Mouse (Mus musculus): ENCODE results near the gene Pacsin2. TPM values are rescaled to one million over a fixed set of nuclear protein-coding genes. Genes with fewer than 3 reads are reported as not detected.

The Pacsin2 gene
- polyA plus RNA-seq, 1 experiment from 2014 or later, result 53.0 TPM

DNA sequence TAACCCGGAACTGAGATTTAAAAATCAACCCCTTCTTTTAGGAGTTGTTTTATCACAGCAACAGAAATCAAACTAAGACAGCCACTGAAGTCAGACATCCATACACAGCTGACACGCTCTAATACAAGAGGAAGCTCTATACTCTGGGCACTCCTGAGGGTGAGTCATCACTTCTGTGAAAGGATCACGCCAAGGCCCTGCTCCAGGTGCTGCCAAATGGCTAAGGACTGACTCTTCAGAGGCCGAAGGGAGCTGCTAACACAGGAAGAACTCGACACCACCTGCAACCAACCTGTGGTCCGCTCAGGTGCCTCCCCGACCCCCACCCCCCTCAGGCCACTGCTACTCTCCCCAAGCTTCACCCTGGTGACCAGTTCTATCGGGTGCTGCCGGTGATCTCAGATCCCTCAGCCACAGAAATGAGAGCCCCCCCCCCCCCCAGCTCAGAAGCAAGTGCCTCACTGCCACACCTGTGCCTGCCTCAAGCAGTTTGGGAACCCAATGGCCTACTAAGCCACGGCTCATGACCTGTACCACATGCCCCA lies 34.9 kb upstream of the Pacsin2 start:
- Histone ChIP-seq H3K4me2 (ENCODE audit: low read length) (no peak overlapping the region), H3K27me3 (ENCODE audit: control insufficient read depth, insufficient read depth, low read length) (no peaks in the 10 kb centered on the region), H3K36me3 (ENCODE audit: control insufficient read depth, insufficient read depth, low read length) (peaks cover 52% of the 10 kb centered on the region), H3K9ac (ENCODE audit: low read length) (no peak overlapping the region), H3K4me1 (ENCODE audit: control insufficient read depth in 2 of 2, insufficient read depth in 2 of 2, low read length in 2 of 2) (no peaks in the 10 kb centered on the region; a peak in 1 of 4 replicates), H3K4me3 (ENCODE audit: control insufficient read depth in 1 of 2, insufficient read depth in 1 of 2, low read depth in 1 of 2, low read length in 2 of 2) (no peak overlapping the region), H3K9me3 (ENCODE audit: control insufficient read depth, low read length) (no peaks in the 10 kb centered on the region), H3K27ac (replicated peaks in 1 of 2; ENCODE audit: control insufficient read depth in 1 of 2, insufficient read depth in 1 of 2, low read depth in 2 of 2, low read length in 2 of 2) (no peak overlapping the region)
- no peak for ATAC-seq (ENCODE audit: insufficient number of reproducible peaks, insufficient read depth, low FRiP score, low read depth)
- 88% methylated on average over 10 of the region's 10 CpGs for WGBS

DNA sequence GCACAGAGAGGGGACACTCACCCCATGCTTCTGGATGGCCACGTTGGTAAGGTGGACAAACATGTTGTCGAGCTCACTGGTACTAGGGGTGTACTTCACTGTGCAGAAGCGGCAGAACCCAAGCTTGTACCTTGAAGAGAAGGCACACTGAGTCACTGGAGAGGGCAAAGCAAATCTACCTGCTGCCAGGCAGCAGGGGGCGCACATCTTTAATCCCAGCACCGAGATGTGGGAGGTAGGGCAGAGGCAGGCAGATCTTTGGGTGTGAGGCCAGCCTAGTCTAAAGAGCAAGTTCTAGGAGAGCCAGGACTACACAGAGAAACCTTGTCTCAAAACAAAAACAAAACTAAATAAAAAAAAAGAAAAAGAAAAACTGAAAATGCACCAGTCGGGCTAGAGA lies 32.9 kb upstream of the Pacsin2 start:
- 84% methylated on average over 6 of the region's 6 CpGs for WGBS
- H3K4me2 ChIP-seq (ENCODE audit: low read length), result no peak overlapping the region
- H3K27me3 ChIP-seq (ENCODE audit: control insufficient read depth, insufficient read depth, low read length), result no peaks in the 10 kb centered on the region
- H3K36me3 ChIP-seq (ENCODE audit: control insufficient read depth, insufficient read depth, low read length), result peaks cover 53% of the 10 kb centered on the region
- no peaks in the 10 kb centered on the region for H3K9me3 ChIP-seq (ENCODE audit: control insufficient read depth, low read length)
- H3K9ac ChIP-seq (ENCODE audit: low read length), result no peak overlapping the region
- H3K27ac ChIP-seq (replicated peaks in 1 of 2; ENCODE audit: control insufficient read depth in 1 of 2, insufficient read depth in 1 of 2, low read depth in 2 of 2, low read length in 2 of 2), result no peak overlapping the region
- ATAC-seq (ENCODE audit: insufficient number of reproducible peaks, insufficient read depth, low FRiP score, low read depth), result no peak
- H3K4me3 ChIP-seq (ENCODE audit: control insufficient read depth in 1 of 2, insufficient read depth in 1 of 2, low read depth in 1 of 2, low read length in 2 of 2), result no peak overlapping the region
- H3K4me1 ChIP-seq (ENCODE audit: control insufficient read depth in 2 of 2, insufficient read depth in 2 of 2, low read length in 2 of 2), result no peaks in the 10 kb centered on the region; a peak in 1 of 4 replicates

DNA sequence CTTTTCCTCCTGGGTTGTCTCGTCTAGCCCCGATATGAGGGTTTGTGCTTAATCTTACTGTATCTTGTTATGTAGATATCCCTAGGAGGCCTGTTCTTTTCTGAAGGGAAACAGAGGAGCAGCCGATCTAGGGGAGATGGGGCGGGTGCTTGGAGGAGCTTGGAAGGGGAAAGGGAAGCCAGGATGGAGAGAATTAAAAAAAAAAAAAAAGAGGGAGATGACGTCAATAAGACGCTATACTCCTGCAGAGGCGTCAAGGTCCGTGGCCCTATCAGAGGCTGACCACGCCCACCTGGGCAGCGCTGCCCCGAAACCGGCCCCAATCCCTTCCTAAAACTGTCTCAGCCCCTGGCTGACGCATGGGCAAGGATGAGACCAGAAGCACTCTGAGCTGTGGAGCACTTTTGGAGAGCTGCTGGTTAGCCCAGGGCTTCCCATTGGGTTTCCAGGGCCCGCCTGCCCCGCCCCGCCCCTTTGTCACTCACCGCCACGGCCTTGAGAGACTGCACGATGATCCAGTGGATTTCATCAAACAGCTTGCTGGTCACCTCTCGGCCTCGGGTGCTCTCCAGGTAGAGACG lies 31.5 kb upstream of the Pacsin2 start:
- no peaks in the 10 kb centered on the region for H3K9me3 ChIP-seq (ENCODE audit: control insufficient read depth, low read length)
- H3K4me3 ChIP-seq (ENCODE audit: control insufficient read depth in 1 of 2, insufficient read depth in 1 of 2, low read depth in 1 of 2, low read length in 2 of 2), result no peak overlapping the region
- H3K4me1 ChIP-seq (ENCODE audit: control insufficient read depth in 2 of 2, insufficient read depth in 2 of 2, low read length in 2 of 2), result peaks cover 0 to 2% of the 10 kb centered on the region in 2 experiments; a peak in 2 of 4 replicates
- H3K9ac ChIP-seq (ENCODE audit: low read length), result no peak overlapping the region
- 54% methylated on average over 22 of the region's 22 CpGs for WGBS
- H3K27me3 ChIP-seq (ENCODE audit: control insufficient read depth, insufficient read depth, low read length), result no peaks in the 10 kb centered on the region
- ATAC-seq (ENCODE audit: insufficient number of reproducible peaks, insufficient read depth, low FRiP score, low read depth), result no peak
- H3K4me2 ChIP-seq (ENCODE audit: low read length), result peak overlapping the region; percentile 30
- H3K27ac ChIP-seq (replicated peaks in 1 of 2; ENCODE audit: control insufficient read depth in 1 of 2, insufficient read depth in 1 of 2, low read depth in 2 of 2, low read length in 2 of 2), result no peak overlapping the region
- H3K36me3 ChIP-seq (ENCODE audit: control insufficient read depth, insufficient read depth, low read length), result peaks cover 56% of the 10 kb centered on the region

DNA sequence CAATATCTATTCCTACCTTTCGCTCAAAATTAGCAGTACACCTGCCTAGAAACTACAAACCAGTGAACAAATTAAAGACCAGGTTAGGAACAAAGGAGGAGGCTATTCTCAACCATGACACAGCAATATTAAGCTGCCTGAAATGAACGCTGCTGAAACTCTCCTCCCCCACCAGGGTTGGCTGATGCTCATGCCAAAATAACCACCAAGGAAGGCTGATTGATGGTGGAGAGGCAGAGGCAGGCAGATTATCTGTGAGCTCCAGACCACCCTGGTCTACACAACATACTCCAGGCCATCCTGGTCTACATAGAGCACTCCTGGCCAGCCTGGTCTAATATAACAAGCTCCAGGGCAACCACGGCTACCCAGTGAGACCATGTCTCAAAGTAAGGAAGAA lies 30.8 kb upstream of the Pacsin2 start:
- no peak overlapping the region for H3K27ac ChIP-seq (replicated peaks in 1 of 2; ENCODE audit: control insufficient read depth in 1 of 2, insufficient read depth in 1 of 2, low read depth in 2 of 2, low read length in 2 of 2)
- H3K4me2 ChIP-seq (ENCODE audit: low read length), result no peak overlapping the region
- no peak overlapping the region for H3K9ac ChIP-seq (ENCODE audit: low read length)
- peaks cover 0 to 2% of the 10 kb centered on the region in 2 experiments; a peak in 2 of 4 replicates for H3K4me1 ChIP-seq (ENCODE audit: control insufficient read depth in 2 of 2, insufficient read depth in 2 of 2, low read length in 2 of 2)
- 89% methylated on average over 3 of the region's 3 CpGs for WGBS
- no peaks in the 10 kb centered on the region for H3K27me3 ChIP-seq (ENCODE audit: control insufficient read depth, insufficient read depth, low read length)
- H3K4me3 ChIP-seq (ENCODE audit: control insufficient read depth in 1 of 2, insufficient read depth in 1 of 2, low read depth in 1 of 2, low read length in 2 of 2), result no peak overlapping the region
- H3K36me3 ChIP-seq (ENCODE audit: control insufficient read depth, insufficient read depth, low read length), result peaks cover 61% of the 10 kb centered on the region
- no peaks in the 10 kb centered on the region for H3K9me3 ChIP-seq (ENCODE audit: control insufficient read depth, low read length)
- no peak for ATAC-seq (ENCODE audit: insufficient number of reproducible peaks, insufficient read depth, low FRiP score, low read depth)

DNA sequence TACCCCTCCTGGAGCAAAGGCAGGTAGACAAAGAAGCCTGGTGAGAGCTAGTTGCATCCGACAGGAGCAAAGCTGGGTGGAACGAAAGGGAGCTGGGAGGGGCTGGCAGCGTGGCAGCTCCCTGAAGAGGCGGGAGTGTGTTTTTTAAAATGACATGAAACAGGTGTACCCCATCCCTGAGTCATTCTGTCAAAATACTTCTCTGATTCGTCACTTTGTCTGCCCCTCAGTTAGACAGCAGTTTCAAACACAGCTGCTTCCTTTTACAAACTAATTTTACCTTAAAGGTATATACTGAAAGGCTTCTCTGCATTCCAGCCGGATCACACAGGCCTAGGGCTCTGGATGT lies 30.1 kb upstream of the Pacsin2 start:
- H3K4me3 ChIP-seq (ENCODE audit: control insufficient read depth in 1 of 2, insufficient read depth in 1 of 2, low read depth in 1 of 2, low read length in 2 of 2), result no peak overlapping the region
- H3K27me3 ChIP-seq (ENCODE audit: control insufficient read depth, insufficient read depth, low read length), result no peaks in the 10 kb centered on the region
- H3K4me2 ChIP-seq (ENCODE audit: low read length), result no peak overlapping the region
- ATAC-seq (ENCODE audit: insufficient number of reproducible peaks, insufficient read depth, low FRiP score, low read depth), result no peak
- 80% methylated on average over 6 of the region's 6 CpGs for WGBS
- no peak overlapping the region for H3K9ac ChIP-seq (ENCODE audit: low read length)
- no peaks in the 10 kb centered on the region for H3K9me3 ChIP-seq (ENCODE audit: control insufficient read depth, low read length)
- peaks cover 2 to 3% of the 10 kb centered on the region in 2 experiments; a peak in 3 of 4 replicates for H3K4me1 ChIP-seq (ENCODE audit: control insufficient read depth in 2 of 2, insufficient read depth in 2 of 2, low read length in 2 of 2)
- peaks cover 57% of the 10 kb centered on the region for H3K36me3 ChIP-seq (ENCODE audit: control insufficient read depth, insufficient read depth, low read length)
- no peak overlapping the region for H3K27ac ChIP-seq (replicated peaks in 1 of 2; ENCODE audit: control insufficient read depth in 1 of 2, insufficient read depth in 1 of 2, low read depth in 2 of 2, low read length in 2 of 2)

DNA sequence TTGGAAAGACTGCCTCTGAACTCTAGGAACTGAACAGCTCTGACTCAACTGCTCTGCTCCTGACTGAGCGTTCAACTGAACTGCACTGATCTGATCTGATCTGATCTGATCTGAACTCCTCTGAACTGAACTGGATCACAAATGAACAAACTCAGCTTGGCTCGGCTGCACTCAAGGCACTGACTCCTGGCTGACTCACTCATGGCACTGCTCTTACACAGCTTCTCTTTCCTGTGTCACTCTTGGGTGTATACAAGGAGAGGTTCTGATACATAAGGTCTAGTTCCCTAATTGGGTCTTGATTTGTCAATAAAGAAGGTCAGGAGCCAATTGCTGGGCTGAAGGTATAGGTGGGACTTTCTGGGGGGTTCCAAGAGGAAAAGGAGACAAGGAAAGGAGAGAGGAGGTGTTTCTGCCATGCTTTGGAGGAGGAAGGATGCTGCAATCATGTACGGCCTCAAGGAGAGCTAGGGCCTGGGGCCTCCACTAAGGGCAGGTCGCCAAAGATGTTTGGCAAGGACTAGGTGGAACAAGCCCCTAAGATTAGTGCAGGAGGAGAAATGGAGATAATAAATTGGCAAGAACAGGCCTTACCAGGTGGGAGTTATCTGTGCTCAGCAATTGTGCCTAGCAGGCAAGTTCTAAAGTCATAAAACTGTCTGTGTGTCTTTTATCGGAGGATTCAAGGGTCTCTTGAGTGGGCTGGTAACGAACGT lies 29.6 kb upstream of the Pacsin2 start:
- Histone ChIP-seq H3K9me3 (ENCODE audit: control insufficient read depth, low read length) (no peaks in the 10 kb centered on the region), H3K27ac (replicated peaks in 1 of 2; ENCODE audit: control insufficient read depth in 1 of 2, insufficient read depth in 1 of 2, low read depth in 2 of 2, low read length in 2 of 2) (no peak overlapping the region), H3K36me3 (ENCODE audit: control insufficient read depth, insufficient read depth, low read length) (peaks cover 51% of the 10 kb centered on the region), H3K27me3 (ENCODE audit: control insufficient read depth, insufficient read depth, low read length) (no peaks in the 10 kb centered on the region), H3K4me2 (ENCODE audit: low read length) (no peak overlapping the region), H3K4me3 (ENCODE audit: control insufficient read depth in 1 of 2, insufficient read depth in 1 of 2, low read depth in 1 of 2, low read length in 2 of 2) (no peak overlapping the region), H3K4me1 (ENCODE audit: control insufficient read depth in 2 of 2, insufficient read depth in 2 of 2, low read length in 2 of 2) (peaks cover 5 to 7% of the 10 kb centered on the region in 2 experiments; a peak in 3 of 4 replicates), H3K9ac (ENCODE audit: low read length) (no peak overlapping the region)
- WGBS, result 75% methylated on average over 7 of the region's 7 CpGs
- ATAC-seq (ENCODE audit: insufficient number of reproducible peaks, insufficient read depth, low FRiP score, low read depth), result no peak

DNA sequence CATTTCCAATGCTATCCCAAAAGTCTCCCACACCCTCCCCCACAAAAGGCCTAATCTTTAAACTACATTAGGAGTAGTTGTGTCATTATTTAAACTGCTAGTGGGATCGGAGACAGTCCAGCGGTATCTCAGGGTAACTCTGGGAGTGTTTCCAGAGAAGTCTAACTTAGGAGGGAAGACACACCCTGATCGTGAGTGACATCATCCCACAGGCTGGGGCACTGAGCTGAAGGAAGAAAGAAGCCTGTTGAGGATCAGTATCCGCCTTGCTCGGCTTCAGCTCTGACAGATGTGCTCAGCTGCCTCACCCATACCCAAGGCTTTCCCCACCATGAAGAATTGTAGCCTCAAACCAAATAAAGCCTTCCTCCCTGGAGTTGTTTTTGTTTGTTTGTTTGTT lies 27.5 kb upstream of the Pacsin2 start:
- peaks cover 14 to 20% of the 10 kb centered on the region in 2 experiments; a peak in 3 of 4 replicates for H3K4me1 ChIP-seq (ENCODE audit: control insufficient read depth in 2 of 2, insufficient read depth in 2 of 2, low read length in 2 of 2)
- no peak overlapping the region for H3K4me3 ChIP-seq (ENCODE audit: control insufficient read depth in 1 of 2, insufficient read depth in 1 of 2, low read depth in 1 of 2, low read length in 2 of 2)
- H3K4me2 ChIP-seq (ENCODE audit: low read length), result no peak overlapping the region
- peaks cover 32% of the 10 kb centered on the region for H3K36me3 ChIP-seq (ENCODE audit: control insufficient read depth, insufficient read depth, low read length)
- H3K9ac ChIP-seq (ENCODE audit: low read length), result no peak overlapping the region
- no peaks in the 10 kb centered on the region for H3K27me3 ChIP-seq (ENCODE audit: control insufficient read depth, insufficient read depth, low read length)
- WGBS, result 48% methylated on average over 5 of the region's 5 CpGs
- H3K27ac ChIP-seq (replicated peaks in 1 of 2; ENCODE audit: control insufficient read depth in 1 of 2, insufficient read depth in 1 of 2, low read depth in 2 of 2, low read length in 2 of 2), result no peak overlapping the region
- H3K9me3 ChIP-seq (ENCODE audit: control insufficient read depth, low read length), result no peaks in the 10 kb centered on the region
- ATAC-seq (ENCODE audit: insufficient number of reproducible peaks, insufficient read depth, low FRiP score, low read depth), result no peak

All from heart, embryonic 14.5 days (tissue).